Mouse (Mus musculus) fibroblast of lung, adult 2 months (primary cell): ENCODE data around the gene Tubg2.
"Not testable (repeated sequence)": the region's sequence is repeated elsewhere in the genome, so short reads cannot be mapped to it uniquely, and the experiment has no call there.

ENCODE experiments used
- DNase-seq: peaks from one replicate; pipeline ENCODE4 v3.0.0-alpha.2; 2011; ENCODE audit warnings: low read depth

Gene Tubg2

DNA sequence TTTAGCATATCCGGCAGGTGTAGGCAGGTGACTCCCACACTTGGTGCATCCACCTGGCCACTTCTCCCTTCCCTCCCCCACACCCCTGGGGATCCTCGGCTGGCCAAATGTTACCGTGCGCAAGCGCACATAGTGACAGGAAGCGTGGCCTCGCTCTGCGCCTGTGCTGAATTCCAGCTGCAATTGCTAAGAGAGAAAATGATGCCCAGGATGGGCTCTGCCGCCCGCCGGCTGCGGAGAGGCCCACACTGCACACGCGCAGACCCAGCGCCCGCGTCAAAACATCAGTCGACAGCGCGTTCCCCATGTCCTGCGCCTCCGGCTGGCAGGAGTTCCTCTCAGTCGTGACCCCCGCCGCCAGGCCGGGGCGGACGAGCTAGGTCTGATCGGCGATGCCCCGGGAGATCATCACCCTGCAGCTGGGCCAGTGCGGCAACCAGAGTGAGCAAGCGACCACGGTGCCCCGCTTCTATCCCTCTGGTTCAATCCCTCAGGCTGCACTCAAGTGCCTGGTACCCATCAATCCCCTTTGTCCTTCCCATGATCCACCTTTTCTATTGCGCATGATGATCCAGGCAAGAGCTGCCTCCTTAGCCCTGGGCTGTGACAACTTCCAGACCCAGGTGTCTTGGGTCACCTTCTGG lies at the start of gene Tubg2:
Tubg2 (plus strand) TSS at position 180 of the 644 bp plus-strand sequence.
- no peak for DNase-seq

DNA sequence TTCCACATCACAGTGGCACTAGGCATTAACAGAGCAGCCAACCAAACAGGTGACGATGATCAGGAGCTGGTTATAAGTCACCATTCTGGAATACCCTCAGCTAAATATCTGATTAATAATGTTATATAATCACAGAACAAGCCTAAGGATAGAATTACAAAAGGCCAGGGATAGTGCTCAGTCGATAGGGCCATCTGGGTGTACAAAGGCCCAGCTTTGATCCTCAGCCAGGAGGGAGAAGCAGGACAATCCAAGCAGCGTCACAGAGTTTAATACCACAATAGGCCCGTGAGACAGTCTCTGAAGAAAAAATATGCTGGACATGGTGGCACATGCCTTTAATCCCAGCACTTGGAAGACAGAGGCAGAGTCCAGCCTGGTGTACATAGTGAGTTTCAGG lies 46.4 kb upstream of the Tubg2 start:
- no peak for DNase-seq

DNA sequence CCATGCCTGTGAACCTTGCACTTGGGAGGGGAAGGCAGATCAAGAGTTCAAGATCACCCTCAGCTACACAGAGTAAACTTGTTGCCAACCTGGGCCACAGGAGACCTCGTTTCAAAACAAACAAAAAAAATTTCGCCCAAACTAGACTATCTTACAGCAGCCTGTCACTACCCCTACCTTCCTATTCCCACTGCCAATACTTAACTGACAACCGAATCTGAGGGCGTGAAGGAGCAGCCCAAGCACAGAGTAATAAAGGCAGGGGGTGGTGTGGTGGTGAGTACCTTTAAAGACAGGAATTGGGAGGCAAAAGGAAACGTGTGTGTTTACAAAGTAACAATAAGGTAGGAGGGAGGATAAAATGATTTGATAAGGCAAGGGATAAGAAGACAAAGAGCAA lies 45.0 kb upstream of the Tubg2 start:
- no peak for DNase-seq

DNA sequence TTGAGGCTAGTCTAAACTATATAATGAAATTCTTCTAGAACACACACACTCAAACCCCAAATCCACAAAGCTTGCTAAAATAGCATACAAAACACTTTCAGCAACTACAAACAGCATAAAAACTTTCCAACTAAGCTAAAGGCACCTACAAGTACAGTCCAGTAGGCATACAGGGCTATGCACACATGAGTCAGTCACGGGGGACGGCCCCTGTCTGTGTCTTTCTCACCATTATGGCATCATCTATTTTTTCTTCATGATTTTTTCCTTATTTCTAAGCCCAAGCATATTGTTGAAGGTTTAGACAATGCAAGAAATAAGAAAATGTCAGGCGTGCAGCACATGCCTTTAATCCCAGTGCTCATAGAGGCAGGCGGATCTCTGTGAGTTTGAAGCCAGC lies 44.5 kb upstream of the Tubg2 start:
- no peak for DNase-seq

DNA sequence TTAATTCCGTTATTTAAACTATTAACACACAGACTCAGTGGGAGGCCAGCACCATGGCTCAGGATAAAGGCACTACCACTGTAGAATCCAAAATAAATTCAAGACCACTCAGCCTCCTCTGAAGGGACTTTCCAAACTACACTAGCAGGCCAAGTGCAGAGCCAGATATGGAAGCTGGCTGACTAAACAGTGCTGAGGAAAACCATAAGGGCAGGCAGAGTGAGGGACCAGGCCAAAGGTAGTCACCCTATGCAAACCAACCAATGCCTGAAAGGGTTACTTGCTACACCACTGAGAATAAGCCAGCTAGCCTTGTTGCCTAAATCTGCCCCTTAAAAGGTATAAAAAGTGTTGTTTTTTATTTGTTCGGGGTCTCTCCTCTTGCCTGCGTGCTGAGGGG lies 43.5 kb upstream of the Tubg2 start:
- no peak for DNase-seq

DNA sequence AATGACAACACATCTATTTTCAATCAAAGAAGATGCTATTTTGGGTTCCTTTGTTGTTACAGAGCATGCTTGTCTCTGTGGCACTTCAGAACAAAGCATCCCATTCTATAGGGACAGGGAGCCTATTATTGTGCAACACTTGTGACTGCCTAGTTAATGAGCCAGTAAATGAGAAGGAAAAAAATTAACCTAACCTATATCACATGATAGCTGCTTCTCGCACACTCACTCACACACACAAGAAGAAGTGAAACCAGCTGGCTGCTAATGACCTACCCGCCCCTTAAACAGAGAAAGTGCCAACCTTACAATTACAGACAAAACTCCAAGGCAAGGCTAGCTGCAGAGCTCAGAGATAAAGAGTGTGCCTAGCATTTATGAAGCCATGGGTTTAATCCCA lies 40.1 kb upstream of the Tubg2 start:
- DNase-seq: no peak

DNA sequence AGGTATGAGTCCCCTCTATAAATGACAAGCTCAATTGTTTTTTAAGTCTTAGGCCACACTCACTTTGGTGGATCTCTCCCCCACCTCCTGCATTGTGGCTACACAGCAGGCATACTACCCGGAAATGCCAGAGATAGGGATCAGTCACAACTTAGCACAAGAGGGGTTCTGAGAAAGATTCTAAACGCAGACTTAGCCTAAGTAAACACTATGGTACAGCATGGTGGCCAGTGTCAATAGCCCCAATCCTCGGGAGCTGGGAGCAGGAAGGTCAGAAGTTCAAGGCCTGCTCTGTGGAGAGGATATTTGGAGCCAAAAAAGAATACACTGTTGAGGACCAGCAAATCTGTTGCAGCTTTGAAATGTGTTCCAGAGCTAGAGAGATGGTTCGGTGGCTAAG lies 37.6 kb upstream of the Tubg2 start:
- DNase-seq: no peak

DNA sequence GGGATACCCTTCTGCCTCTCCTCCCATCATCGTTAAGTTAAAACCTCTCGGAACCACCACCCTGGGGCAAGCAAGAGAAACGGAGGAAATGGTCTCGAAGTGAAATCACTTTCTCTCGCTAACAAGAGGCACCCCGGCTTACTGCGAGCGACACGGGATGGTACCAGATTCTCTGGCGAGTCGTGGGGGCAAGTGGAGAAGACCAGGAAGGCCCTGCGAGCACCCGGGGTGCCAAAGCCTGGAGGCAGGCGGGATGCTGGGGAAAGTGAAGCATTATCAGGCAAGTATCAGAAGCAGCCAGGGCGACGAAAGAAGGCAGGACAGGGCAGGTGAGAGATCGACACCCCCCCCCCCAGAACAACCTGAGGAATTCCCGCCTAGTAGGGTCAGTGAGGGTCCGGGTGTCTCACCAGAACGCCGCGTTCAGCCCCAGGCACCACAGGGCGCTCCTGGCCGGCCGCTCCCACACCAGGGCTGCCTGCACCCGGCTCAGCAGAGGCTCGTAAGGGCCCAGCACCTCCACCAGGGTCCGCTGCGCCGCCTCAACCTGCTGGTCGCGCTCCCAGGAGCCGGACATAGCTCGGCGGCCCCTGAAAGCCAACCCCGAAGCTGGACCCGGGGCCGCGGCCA lies 36.5 kb upstream of the Tubg2 start:
- no peak for DNase-seq

DNA sequence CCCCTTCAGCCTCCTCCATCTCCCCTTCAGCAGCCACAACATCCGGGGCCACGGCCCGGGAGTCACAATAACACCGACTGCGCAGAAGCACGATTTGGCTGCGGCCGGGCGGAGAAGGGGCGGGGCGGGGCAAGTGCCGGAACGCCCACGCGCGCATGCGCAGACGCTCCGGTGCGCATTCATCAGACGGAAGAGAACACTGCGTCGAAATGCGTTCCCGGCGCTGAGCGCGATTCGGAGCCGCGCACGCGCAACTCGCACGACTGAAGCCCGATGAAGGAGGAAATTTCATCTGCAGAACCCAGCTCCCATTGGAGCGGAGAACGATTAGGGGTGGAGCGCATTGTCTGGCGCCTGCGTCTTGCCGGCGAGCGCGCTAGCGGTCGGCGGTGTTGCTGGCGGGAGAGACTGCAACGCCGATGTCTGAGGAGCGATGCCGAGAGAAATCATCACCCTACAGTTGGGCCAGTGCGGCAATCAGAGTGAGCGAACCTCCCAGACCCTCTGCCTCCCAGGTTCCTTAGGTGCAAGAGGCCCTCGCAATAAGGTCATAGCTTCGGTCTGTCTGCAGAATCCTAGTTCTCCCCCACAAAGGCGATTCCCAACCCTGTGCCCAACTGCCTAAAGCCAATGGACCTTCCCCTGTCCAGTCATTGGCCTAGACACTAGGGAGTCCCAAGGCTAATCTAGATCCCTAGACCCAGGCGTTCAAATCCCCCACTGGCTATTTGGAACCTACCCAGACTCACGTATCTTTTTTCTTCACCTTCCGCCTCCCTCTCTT lies 35.8 kb upstream of the Tubg2 start, which contains the start of the genes Retreg3 and Tubg1:
Retreg3 (minus strand) TSS at position 133 of the 784 bp plus-strand sequence.
Tubg1 (plus strand) TSS at position 178 of the 784 bp plus-strand sequence.
- DNase-seq: peak; percentile 99

DNA sequence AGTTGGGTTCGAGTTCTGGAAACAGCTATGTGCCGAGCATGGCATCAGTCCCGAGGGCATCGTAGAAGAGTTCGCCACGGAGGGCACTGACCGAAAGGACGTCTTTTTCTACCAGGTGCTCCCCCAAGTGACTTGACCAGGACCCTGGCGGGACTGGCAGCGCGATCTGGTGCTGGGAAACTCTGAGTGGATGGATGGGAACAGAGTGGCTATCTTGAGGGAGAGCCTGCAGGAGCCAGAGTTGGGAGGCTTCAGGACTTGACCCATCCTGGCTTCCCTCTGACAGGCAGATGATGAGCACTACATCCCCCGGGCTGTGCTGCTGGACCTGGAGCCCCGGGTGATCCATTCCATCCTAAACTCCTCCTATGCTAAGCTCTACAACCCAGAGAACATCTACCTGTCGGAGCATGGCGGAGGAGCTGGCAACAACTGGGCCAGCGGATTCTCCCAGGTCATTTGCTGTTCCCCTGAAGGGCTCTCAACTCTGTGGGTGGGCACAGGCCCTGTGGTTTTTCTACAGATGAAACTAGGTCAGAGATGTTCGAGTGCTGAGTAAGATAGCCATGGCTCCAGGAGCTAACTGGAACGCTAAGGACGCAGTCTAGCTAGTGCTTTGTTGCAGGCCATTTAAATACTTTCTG lies 35.0 kb upstream of the Tubg2 start:
- no peak for DNase-seq

DNA sequence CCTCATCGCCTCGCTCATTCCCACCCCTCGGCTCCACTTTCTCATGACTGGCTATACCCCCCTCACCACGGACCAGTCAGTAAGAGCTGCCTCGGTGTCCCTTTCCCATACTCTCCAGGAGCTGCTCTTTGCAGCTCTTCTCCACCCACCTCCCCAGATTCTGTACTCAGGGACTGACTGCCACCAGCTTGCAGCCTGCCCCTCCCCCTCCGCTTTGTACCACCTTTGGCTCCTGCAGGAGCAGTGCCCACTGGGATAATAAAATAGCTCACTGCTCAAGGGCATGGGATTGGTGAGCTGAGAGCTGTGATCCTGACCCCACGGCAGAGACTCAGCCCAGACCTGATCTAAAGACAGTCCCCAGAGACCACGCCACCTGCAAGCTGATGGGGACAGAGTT lies 31.2 kb upstream of the Tubg2 start:
- not testable (repeated sequence) for DNase-seq

DNA sequence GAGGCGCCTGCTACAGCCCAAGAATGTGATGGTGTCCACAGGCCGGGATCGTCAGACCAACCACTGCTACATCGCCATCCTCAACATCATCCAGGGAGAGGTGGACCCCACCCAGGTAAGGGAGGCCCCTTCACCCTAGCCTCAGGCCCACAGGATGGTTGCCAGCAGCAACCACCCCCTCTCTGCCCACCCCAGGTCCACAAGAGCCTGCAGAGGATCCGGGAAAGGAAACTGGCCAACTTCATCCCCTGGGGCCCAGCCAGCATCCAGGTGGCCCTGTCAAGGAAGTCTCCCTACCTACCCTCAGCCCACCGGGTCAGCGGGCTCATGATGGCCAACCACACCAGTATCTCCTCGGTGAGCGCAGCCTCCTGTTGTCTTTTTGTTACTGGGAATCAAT lies 30.7 kb upstream of the Tubg2 start:
- not testable (repeated sequence) for DNase-seq

DNA sequence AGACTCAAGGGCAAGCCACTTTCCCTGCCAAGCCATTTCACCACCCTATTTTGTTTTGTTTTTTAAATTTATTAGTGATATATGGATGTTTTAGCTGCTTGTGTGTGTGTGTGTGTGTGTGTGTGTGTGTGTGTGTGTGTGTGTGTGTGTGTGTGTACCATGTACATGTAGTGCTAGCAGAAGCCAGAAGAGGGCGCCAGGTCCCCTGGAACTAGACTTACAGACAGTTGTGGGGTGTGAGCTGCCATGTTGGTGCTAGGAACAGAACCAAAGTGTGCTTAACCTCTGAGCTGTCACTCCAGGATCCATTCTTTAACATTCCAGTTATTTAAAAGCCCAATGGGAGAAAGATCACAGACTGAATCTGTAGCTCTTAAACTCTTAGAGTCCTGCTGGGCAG lies 28.6 kb upstream of the Tubg2 start:
- no peak for DNase-seq

DNA sequence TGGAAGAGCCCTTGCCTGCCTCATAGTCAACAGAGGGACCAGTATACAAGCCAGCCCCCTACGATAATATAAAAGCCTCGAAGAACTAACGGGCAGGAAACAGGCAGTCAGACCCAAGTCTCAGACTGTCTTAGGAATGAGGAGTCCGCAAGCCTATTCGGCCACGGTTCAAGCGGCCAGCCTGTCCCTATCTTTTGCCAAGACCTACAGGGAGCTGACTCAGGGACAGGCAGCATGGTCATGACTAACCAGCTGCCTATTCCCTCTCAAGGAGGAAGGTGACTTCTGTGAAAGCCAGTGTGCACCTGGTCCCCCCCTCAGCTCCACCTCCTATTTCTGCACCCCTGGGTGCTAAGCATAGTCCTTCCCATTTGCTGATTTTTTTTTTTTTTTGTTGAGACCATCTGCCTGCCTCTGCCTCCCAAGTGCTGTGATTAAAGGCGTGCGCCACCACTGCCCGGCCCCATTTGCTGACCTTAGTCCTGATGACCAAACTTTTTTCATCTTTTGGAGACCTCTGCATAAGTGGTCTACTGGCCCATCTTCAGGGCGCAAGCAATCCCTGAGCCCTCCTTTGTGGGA lies 26.6 kb upstream of the Tubg2 start:
- no peak for DNase-seq

DNA sequence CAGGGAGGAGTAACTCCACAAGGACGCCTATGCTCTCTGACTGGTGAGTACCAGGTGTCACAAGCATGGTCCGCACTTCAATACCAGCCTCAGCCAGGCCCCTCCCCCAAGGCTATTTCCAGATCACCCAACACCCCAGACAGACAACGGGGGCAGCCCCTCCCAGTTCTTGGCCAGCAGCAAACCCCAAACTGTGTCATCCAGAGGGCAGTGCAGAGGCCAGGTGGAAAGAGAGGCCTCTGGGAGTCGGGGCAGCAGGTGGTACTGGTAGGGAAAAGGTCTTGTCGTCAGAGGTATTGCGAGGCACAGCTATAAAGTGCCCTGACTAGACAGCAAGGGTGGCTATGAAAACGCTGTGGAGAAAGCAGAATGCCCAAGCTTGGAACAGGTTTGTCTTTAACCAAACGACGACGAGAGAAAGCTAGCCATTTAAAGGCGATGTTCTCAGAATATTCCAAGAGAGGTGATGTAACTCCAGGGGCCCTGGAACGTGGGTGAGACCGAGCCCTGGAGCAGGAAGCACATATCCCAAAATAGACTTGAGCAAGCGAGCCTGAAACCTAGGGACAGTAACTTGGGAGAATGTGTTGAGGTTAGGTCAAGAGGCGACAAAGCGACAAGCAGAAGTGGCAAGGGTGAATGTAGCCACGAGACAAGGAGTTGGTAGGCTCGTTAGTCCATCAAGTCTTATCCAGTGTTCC lies 25.5 kb upstream of the Tubg2 start:
- DNase-seq: no peak

DNA sequence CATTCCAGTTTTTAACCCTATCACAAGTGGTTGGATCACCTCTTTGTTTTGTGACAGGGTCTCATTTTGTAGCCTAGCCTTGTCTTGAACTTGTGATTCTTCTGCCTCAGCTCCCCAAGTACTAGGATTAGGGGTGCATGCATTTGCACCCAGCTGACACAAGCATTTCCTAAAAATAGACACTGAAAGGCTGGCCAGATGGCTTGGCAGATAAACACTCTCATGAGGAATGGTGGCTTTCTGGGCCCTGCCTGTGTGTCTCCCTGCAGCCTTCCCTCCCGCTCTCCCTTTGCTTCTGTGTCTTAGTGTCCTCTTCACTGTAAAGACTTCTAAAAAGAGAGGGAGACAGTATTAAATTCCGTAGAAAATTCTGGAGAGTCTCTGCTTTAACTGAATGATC lies 24.5 kb upstream of the Tubg2 start:
- DNase-seq: no peak

DNA sequence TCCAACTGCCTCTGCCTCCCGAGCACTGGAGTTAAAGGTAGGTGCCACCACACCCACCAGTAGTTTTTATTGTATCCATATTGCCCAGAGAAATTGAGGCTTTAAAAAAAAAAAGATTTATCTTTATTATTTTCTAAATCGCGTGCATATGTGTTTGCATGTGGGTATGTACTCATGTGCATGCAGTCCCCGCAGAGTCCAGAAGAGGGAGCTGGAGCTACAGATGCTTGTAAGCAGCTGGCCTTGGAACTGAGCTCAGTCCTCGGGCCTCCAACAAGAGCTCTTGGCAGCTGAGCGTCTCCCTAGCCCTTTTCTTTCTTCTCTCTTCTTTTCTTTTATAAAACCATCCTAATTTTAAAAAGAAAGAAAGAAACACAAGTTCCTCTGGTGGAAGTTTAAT lies 24.0 kb upstream of the Tubg2 start:
- DNase-seq: no peak

DNA sequence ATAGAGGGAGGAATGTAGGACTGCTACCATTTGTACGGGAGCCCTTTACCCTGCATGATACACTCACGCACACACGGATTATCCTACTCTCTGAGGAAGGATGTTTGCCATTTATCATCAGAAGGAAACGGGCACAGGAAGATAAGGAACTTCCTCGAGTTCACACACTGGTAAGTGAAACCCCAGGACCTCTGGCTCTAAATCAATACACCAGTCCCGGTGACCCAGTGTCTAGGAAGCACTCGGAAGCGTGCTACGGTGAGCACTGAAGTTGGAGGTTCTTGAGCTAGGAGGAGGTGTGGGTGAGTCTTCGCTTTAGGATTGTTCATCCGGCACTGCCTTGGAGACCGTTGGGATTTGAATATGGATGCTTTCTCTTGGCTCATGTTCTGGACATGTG lies 22.7 kb upstream of the Tubg2 start:
- no peak for DNase-seq

DNA sequence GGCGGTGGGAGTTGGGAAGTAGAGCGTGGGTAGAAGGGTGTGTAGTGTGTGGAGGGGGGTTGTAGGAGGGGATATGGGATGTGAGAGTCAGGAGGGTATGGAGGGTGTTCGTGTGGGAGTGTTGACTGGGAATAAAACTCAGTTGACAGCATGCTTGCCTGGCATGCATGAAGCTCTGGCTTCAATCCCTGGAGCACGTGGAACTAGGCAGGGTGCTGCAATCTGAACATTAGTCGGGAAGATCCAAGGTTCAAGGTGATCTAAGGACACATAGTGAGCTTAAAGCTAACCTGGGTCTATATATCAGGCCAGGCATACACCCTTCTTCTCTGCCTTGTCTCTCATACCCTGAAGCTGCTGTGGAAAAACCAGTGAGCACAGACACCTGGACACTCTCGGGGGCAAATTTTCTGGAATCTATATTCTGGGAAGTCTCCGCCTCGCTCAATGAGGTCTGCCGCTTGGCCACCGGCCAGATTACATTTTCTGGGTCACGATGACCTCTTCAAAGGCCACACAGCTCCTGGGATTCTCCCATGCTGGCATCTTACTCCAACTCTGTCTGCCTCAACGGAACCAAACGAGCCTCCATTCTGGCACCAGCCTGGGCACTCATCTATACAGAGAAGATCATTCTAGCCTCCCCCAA lies 21.4 kb upstream of the Tubg2 start:
- no peak for DNase-seq

DNA sequence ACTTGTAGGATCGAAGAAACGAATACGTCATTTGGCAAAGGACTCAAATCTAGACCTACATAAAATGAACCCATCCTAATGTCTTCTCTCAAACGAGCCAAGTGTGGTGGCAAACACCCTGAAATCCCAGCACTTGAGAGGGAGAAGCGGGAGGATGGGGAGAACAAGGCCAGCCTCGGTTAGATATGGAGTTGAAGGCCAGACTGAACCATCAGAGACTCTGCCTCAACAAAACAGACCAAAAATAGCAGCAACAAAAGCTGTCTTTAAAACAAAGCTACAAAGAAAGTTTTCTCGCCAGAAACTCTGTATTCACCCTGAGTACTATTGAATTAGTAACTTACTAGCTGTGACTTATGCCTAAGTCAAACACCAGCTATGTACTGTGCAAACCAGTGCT lies 18.7 kb upstream of the Tubg2 start:
- no peak for DNase-seq

DNA sequence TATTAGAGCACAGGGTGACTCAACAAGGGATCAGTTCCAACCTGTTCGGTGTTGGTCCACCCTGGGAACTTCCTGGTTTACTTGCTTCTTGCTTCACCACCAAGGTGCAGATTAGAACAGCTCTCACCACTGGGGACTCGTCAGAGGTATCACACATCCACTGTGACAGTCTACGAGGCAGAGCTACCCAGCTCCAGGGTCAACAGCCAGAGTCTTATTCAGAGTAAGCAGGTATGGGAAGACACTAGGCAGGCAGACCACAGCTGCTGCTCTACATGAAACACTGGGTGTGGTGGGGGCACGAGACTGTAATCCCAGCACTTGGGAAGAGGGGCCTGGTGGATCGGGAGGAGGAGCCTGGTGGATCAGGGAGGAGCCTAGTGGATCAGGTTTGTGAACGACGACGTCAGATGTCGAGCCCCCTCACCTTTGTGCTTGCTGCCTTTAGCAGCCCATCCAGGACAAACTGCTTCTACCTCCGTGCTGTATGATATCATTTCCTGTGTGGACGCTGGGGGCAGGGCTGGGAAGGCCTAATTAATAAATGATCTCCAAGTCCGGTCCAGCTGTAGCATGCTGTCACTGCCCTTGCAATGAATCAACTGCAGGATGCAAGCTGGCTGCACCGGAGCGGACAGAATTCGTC lies 17.0 kb upstream of the Tubg2 start:
- DNase-seq: no peak
